Mouse (Mus musculus) hindbrain, embryonic 12.5 days (tissue): Measurements from ENCODE around the gene Ttpal. TPM values are rescaled to one million over a fixed set of nuclear protein-coding genes. Genes with fewer than 3 reads are reported as not detected.

Experiments
- ATAC-seq: fragments of 200-750 bp; cut with Nextera tagmentation; 2 replicates; pipeline ENCODE4 v1.8.0; 2017; ENCODE audit warnings: moderate TSS enrichment; ENCODE audit not compliant: low FRiP score
- H3K27ac ChIP-seq: fragments of 300-500 bp; sonication (generic); 2 replicates; pipeline ENCODE4 v1.5.1; 2016; ENCODE audit warnings: mild to moderate bottlenecking
- H3K27me3 ChIP-seq: fragments of 300-500 bp; sonication (generic); 2 replicates; pipeline ENCODE4 v1.6.1; 2016; ENCODE audit warnings: mild to moderate bottlenecking
- H3K36me3 ChIP-seq: fragments of 300-500 bp; sonication (generic); 2 replicates; pipeline ENCODE4 v1.6.1; 2016; ENCODE audit warnings: mild to moderate bottlenecking
- H3K4me1 ChIP-seq: fragments of 300-500 bp; sonication (generic); 2 replicates; pipeline ENCODE4 v1.6.1; 2016
- H3K4me2 ChIP-seq: fragments of 300-500 bp; sonication (generic); replicated peaks from 2 replicates; pipeline ENCODE4 v1.6.1; 2016; ENCODE audit warnings: mild to moderate bottlenecking
- H3K4me3 ChIP-seq: fragments of 300-500 bp; sonication (generic); 2 replicates; pipeline ENCODE4 v1.5.1; 2016; ENCODE audit warnings: mild to moderate bottlenecking
- H3K9ac ChIP-seq: fragments of 300-500 bp; sonication (generic); 2 replicates; pipeline ENCODE4 v1.6.1; 2016; ENCODE audit warnings: mild to moderate bottlenecking, moderate library complexity
- H3K9me3 ChIP-seq: fragments of 300-500 bp; sonication (generic); replicated peaks from 2 replicates; pipeline ENCODE4 v1.6.1; 2016; ENCODE audit warnings: mild to moderate bottlenecking
- WGBS: fragments of 180-500 bp; shearing (Covaris S2); methylation state at CpG from one replicate; pipeline ENCODE4 v1.1.7; 2016; 5-methylcytosine and 5-hydroxymethylcytosine counted together
- polyA plus RNA-seq: library from polyadenylated mRNA; unstranded; fragments of >200 nt; fragmentation: Nextera tagmentation; extraction: Ambion mirVana; gene quantifications from 2 replicates; pipeline ENCODE4 v1.2.1, GENCODE M21; 2016

The Ttpal gene
- polyA plus RNA-seq, 1 experiment from 2014 or later: 51.5 TPM

DNA sequence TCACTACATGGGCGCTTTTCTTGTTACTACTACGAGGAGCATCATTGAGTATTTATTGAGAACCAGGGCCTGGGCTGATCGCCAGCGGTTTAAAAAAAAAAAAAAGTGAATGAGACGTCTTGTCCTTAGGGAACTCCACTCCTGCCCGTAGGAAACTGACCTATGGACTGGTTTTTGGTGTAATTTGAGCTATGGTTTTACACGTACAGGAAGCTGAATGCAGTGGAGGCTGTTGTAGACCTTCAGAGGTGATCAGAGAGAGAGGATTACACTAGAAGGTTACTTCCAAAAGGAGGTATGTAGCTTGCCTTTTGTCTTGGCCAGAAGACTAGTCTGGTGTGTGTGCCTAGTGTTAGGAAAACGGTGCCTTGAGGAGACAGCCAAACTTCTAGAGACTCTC is 56.8 kb downstream of the Ttpal start:
- Histone ChIP-seq H3K36me3 (no peaks in the 10 kb centered on the region), H3K27me3 (no peaks in the 10 kb centered on the region; the same call in 1 of the 2 replicates), H3K4me1 (peaks cover 20% of the 10 kb centered on the region), H3K4me2 (peak overlapping the region; percentile 54), H3K27ac (0 out of 2 replicates have a peak overlapping the region, but pooled peaks have one; percentile 18), H3K9me3 (no peaks in the 10 kb centered on the region), H3K9ac (peak overlapping the region; percentile 79), H3K4me3 (peak overlapping the region; percentile 74)
- ATAC-seq: 0 out of 2 replicates have a peak, but pooled peaks have one; percentile 5
- under 1% methylated on average over 8 of the region's 8 CpGs for WGBS

DNA sequence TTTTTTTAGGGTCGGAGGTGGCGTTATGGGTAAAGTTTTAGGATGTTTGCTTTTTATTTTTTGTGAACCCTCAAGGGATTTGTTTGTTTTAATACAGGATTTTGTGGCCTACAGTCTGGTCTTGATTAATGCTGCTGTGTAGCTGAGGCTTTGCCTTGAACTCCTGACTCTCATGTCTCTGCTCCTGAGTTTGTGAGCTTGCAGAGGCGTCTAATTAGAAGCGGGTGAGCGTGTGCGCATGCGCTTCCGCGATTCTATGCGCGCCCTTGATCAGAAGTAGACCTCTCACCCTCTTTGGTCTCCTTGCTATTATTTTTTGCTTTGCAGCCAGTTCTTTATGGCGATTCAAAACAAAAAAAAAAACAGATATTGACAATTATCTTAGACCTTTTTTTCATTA is 57.3 kb downstream of the Ttpal start:
- Histone ChIP-seq H3K9me3 (no peaks in the 10 kb centered on the region), H3K4me3 (peak overlapping the region; percentile 74; the same call in 1 of the 2 replicates), H3K4me1 (peaks cover 20% of the 10 kb centered on the region), H3K27ac (0 out of 2 replicates have a peak overlapping the region, but pooled peaks have one; percentile 18), H3K9ac (peak overlapping the region; percentile 79; the same call in 1 of the 2 replicates), H3K36me3 (no peaks in the 10 kb centered on the region), H3K27me3 (no peaks in the 10 kb centered on the region; the same call in 1 of the 2 replicates), H3K4me2 (peak overlapping the region; percentile 54)
- no peak for ATAC-seq
- 72% methylated on average over 12 of the region's 12 CpGs for WGBS

DNA sequence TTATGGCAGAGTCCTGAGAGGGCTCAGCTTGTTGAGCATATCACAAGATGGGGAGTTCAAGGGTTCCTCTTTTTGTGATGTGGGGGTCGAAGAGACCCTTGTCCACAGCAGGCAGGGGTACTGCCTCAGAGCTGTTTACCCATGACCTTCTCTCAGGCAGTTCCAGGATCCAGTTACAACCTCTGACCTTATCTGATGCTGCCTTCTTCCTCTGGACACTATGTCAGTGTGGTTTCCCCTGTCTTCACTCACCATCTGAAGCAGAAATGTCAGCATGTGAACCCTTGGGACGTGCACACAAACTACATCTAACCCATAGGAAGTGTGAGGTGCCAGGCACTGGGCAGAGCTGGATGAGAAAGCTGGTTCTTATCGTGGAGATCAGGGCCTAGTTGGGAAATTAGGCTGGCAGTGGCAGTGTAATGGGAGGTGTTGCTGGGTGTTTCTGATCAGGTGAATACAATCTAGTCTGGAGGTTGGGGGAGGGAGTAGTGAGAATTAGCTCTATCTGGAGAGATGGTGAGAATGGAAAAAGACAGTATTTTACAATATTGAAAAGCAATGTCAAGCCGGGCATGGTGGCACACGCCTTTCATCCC is 58.1 kb downstream of the Ttpal start:
- H3K4me2 ChIP-seq: no peak overlapping the region
- no peak for ATAC-seq
- H3K36me3 ChIP-seq: no peaks in the 10 kb centered on the region
- H3K9me3 ChIP-seq: no peaks in the 10 kb centered on the region
- H3K9ac ChIP-seq: 0 out of 2 replicates have a peak overlapping the region, but pooled peaks have one; percentile 23
- 78% methylated on average over 5 of the region's 5 CpGs for WGBS
- no peak overlapping the region for H3K27ac ChIP-seq
- peaks cover 20% of the 10 kb centered on the region for H3K4me1 ChIP-seq
- no peaks in the 10 kb centered on the region; the same call in 1 of the 2 replicates for H3K27me3 ChIP-seq
- H3K4me3 ChIP-seq: no peak overlapping the region

DNA sequence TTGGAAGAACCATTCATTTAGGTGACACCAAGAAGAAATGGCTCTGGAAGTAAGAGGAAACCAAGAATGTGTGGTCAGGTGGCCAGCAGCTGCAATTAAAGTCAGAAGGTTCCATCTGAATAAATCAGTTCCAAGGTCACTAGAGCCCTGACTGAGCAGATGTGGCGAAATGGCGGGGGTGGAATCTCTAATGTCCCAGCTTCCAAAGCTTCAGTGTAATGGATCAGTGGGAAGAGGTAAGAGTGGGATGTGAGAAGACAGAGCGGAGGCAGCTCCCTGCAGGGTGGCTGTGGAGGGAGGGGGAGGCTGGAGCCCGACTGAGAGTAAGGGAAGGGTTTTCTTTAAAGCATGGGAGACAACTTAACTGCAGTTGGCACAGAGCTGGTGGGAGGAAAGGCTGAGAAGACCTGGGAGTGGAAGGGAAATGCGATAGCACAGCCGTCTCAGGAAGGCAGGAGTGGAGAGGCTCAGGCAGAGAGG is 59.3 kb downstream of the Ttpal start:
- no peak overlapping the region; the same call in 1 of the 2 replicates for H3K9ac ChIP-seq
- no peaks in the 10 kb centered on the region for H3K36me3 ChIP-seq
- H3K27me3 ChIP-seq: no peaks in the 10 kb centered on the region; the same call in 1 of the 2 replicates
- H3K4me2 ChIP-seq: no peak overlapping the region
- no peak overlapping the region for H3K4me3 ChIP-seq
- no peaks in the 10 kb centered on the region for H3K9me3 ChIP-seq
- peaks cover 20% of the 10 kb centered on the region for H3K4me1 ChIP-seq
- 46% methylated on average over 6 of the region's 6 CpGs for WGBS
- peak overlapping the region; percentile 23; the same call in 1 of the 2 replicates for H3K27ac ChIP-seq
- ATAC-seq: no peak

DNA sequence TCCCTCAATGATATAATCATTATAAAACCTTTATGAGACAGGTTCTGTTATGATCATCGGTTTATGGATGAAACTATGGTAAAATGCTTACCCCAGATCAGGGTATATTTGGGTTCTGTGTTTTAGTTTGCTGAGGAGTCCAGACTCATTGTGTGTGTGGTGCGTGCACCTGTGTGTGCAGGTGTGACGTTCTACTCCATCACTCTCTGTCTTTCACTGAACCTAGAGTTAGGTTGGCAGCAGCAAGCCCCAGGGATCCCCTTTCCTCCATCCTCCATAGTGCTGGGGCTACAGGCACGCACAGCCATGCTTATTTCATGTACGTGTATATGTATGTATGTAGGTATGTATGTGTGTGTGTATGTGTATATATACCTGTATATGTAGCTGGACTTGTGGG is 60.0 kb downstream of the Ttpal start:
- peaks cover 20% of the 10 kb centered on the region for H3K4me1 ChIP-seq
- ATAC-seq: no peak

DNA sequence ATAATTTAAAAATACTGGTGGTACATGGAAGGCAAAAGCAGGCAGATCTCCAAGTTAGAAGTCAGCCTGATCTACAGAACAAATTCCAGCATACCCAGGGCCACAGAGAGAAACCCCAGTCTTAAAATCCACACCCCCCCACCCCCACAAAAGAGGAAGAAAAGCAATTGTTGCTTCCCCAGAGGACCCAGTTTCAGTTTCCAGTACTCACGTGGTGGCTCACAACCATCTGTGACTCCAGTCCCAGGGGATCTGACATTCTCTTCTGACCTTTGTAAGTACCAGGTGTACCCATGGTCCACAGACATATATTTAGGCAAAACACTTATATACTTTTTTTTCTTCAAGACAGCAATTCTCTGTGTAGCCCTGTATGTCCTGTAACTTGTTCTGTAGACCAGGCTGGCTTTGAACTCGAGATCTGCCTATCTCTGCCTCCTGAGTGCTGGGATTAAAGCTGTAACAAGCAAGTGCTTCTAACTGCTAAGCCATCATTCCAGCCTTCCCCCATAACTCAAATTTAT is 60.6 kb downstream of the Ttpal start:
- no peak overlapping the region for H3K4me2 ChIP-seq
- H3K9me3 ChIP-seq: no peaks in the 10 kb centered on the region
- H3K4me1 ChIP-seq: peaks cover 20% of the 10 kb centered on the region
- no peaks in the 10 kb centered on the region for H3K27me3 ChIP-seq
- H3K27ac ChIP-seq: no peak overlapping the region
- H3K9ac ChIP-seq: no peak overlapping the region
- H3K4me3 ChIP-seq: no peak overlapping the region
- no peak for ATAC-seq
- no peaks in the 10 kb centered on the region for H3K36me3 ChIP-seq
- 59% methylated on average over 2 of the region's 2 CpGs for WGBS

More for the DNA sequence above, 60.0 kb downstream of the Ttpal start:
- H3K4me2 ChIP-seq: no peak overlapping the region
- H3K27me3 ChIP-seq: no peaks in the 10 kb centered on the region
- no peaks in the 10 kb centered on the region for H3K36me3 ChIP-seq
- no peaks in the 10 kb centered on the region for H3K9me3 ChIP-seq
- no peak overlapping the region for H3K4me3 ChIP-seq
- H3K27ac ChIP-seq: no peak overlapping the region
- WGBS: 93% methylated on average over 5 of the region's 5 CpGs
- no peak overlapping the region for H3K9ac ChIP-seq

DNA sequence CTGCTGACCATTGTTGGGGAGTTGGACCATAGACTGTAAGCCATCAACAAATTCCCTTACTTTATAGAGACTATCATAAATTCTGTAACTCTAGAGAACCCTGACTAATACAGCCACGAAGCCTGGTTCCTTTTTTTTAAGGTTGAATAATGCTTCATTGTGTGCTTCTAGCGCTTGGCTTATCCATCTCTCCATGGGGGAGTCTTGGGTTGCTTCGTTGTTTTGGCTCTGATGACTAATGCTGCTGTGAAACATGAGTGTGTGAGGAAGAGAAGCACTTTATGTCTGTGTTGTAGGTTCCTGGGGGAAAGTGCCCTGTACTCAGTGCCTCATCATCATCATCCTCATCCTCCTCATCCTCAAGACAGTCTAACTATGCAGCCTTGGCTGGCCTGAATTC is 61.8 kb downstream of the Ttpal start:
- no peak overlapping the region for H3K27ac ChIP-seq
- no peaks in the 10 kb centered on the region for H3K27me3 ChIP-seq
- H3K9me3 ChIP-seq: no peaks in the 10 kb centered on the region
- no peaks in the 10 kb centered on the region for H3K36me3 ChIP-seq
- no peak overlapping the region for H3K4me2 ChIP-seq
- no peak overlapping the region for H3K4me3 ChIP-seq
- no peak overlapping the region for H3K9ac ChIP-seq
- H3K4me1 ChIP-seq: peaks cover 19% of the 10 kb centered on the region
- no peak for ATAC-seq
- 63% methylated on average over 3 of the region's 3 CpGs for WGBS

DNA sequence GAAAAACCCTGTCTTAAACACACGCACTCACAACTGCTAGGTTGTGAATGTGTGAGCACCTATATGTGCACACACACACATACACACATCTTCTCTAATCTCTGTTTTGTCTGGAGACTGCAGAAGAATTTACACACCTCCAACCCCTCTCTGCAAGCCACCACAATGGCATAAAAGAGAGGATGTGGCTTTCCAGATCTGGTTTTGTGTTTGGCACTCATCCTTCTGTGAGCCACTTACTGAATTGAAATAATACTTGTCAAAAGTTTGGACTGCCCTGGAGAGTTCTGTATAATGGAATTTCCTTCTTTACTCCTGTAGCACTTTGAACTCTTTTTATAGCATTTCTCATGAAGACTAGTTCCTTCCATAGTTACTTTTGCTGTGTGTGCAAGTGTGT is 64.9 kb downstream of the Ttpal start:
- Histone ChIP-seq H3K9me3 (no peaks in the 10 kb centered on the region), H3K4me2 (no peak overlapping the region), H3K9ac (no peak overlapping the region), H3K27me3 (no peaks in the 10 kb centered on the region), H3K4me1 (no peaks in the 10 kb centered on the region), H3K4me3 (no peak overlapping the region), H3K36me3 (no peaks in the 10 kb centered on the region), H3K27ac (no peak overlapping the region)
- 86% methylated on average over 1 of the region's 1 CpGs for WGBS
- ATAC-seq: no peak

Other genes with a start within 250 kb of the Ttpal start
- gene Jph2, start 204.3 kb upstream of the Ttpal start, polyA plus RNA-seq: 0.76 and 1.2 TPM in 2 replicates
- gene Oser1, start 177.6 kb upstream of the Ttpal start, polyA plus RNA-seq: 67.9 and 70.8 TPM in 2 replicates
- gene Gdap1l1, start 163.8 kb upstream of the Ttpal start, polyA plus RNA-seq: 68.7 and 70.1 TPM in 2 replicates
- gene Fitm2, start 129.7 kb upstream of the Ttpal start, polyA plus RNA-seq: 13.0 and 13.1 TPM in 2 replicates
- not detected in 2 replicates for gene R3hdml, start 110.0 kb upstream of the Ttpal start, polyA plus RNA-seq
- not detected in 2 replicates for gene Hnf4a, start 95.5 kb upstream of the Ttpal start, polyA plus RNA-seq
- 36.2 and 38.4 TPM in 2 replicates for gene Serinc3, start 42.8 kb downstream of the Ttpal start, polyA plus RNA-seq
- gene Pkig, start 56.1 kb downstream of the Ttpal start, polyA plus RNA-seq: 109 and 113 TPM in 2 replicates
- 4.0 and 4.3 TPM in 2 replicates for gene Ada, start 147.9 kb downstream of the Ttpal start, polyA plus RNA-seq
- 0.13 and 0.48 TPM in 2 replicates for gene Ccn5, start 218.5 kb downstream of the Ttpal start, polyA plus RNA-seq